Mouse (Mus musculus): Measurements from ENCODE around the gene Btbd9. TPM values are rescaled to one million over a fixed set of nuclear protein-coding genes. Genes with fewer than 3 reads are reported as not detected.

Gene Btbd9
- polyA plus RNA-seq, 1 experiment from 2014 or later, result 63.4 TPM

DNA sequence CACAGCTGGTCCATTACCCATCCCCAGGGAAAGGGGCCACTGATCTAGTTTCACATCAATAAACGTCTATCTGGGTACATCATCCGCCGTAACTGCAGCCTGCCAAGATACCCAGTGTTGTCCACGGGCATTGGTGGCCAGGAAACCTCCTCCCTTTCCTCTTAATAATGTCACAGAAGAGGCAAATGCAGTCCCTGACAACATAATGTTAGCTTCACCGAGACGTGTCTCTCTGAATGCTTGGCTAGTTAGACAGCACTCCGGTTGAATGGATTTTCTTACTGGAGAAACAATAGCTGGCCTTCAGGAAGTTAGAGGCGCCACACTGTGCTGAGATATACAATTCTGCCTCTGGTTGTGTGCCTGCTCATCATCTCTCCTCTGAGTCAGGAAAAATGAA lies 280.2 kb downstream of the Btbd9 start:
- 44% methylated on average over 8 of the region's 8 CpGs for WGBS
- H3K27ac ChIP-seq (ENCODE audit: low read depth, low read length), result no peak overlapping the region

DNA sequence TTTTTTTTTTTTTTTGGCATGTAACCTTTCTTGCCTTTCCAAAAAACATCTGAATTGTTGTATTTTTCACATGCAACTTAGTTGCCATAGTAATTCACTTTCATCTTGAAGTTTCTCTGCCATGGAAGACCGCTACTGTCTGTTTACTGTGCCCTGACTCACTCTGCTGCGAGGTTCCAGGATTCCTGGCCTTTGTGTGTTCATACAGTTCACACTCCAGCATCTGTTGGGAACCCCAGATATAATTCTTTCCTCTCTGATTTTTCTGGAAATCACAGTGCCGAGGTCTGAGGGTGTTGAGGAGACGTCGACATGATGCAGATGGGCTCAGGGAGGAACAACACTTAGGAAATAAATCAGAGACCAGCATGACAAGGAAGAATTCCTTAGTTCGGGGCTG lies 283.6 kb downstream of the Btbd9 start:
- ATAC-seq (replicated peaks; ENCODE audit: low FRiP score) (no peak), DNase-seq (ENCODE audit: low spot score) (no peak)
- WGBS, result 89% methylated on average over 6 of the region's 6 CpGs
- Histone ChIP-seq H3K4me1 (replicated peaks; ENCODE audit: control insufficient read depth, insufficient read depth, low read length) (peaks cover 3% of the 10 kb centered on the region; the same call in 1 of the 2 replicates), H3K27me3 (ENCODE audit: control insufficient read depth, insufficient read depth, low read length) (no peaks in the 10 kb centered on the region), H3K4me3 (ENCODE audit: low read depth, low read length) (no peak overlapping the region), H3K4me2 (ENCODE audit: low read depth, low read length, severe bottlenecking) (no peak overlapping the region), H3K9ac (ENCODE audit: low read length) (no peak overlapping the region), H3K27ac (ENCODE audit: low read depth, low read length) (no peak overlapping the region), H3K36me3 (ENCODE audit: control insufficient read depth, insufficient read depth, low read length) (no peaks in the 10 kb centered on the region), H3K9me3 (ENCODE audit: control insufficient read depth, low read length) (no peaks in the 10 kb centered on the region)

More for the DNA sequence above, 280.2 kb downstream of the Btbd9 start:
- H3K4me3 ChIP-seq (ENCODE audit: low read depth, low read length), result no peak overlapping the region
- H3K4me2 ChIP-seq (ENCODE audit: low read depth, low read length, severe bottlenecking), result no peak overlapping the region
- no peak for DNase-seq (ENCODE audit: low spot score)
- H3K36me3 ChIP-seq (ENCODE audit: control insufficient read depth, insufficient read depth, low read length), result no peaks in the 10 kb centered on the region
- no peaks in the 10 kb centered on the region for H3K27me3 ChIP-seq (ENCODE audit: control insufficient read depth, insufficient read depth, low read length)
- peaks cover 6% of the 10 kb centered on the region; the same call in 1 of the 2 replicates for H3K4me1 ChIP-seq (replicated peaks; ENCODE audit: control insufficient read depth, insufficient read depth, low read length)
- no peak overlapping the region for H3K9ac ChIP-seq (ENCODE audit: low read length)
- ATAC-seq (replicated peaks; ENCODE audit: low FRiP score), result no peak
- H3K9me3 ChIP-seq (ENCODE audit: control insufficient read depth, low read length), result no peaks in the 10 kb centered on the region

DNA sequence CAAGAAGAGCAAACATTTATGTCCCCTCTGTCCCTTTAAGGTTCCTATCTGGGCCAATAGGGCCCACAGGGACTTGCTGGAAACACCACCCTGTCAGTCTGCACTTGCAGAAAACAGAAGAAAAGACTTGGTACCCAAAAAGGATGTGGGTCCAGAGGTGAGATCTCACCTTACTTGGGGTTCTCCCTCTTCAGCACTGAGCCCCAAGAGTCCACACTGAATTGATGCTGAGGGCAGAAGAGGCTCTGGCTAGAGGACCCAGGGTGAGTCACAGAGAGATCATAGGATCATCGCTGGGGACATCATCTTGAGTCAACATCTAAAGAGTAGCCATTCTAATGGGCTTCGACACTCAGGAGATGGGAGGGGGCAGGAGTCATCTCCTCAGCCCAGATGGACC lies 290.6 kb downstream of the Btbd9 start:
- Histone ChIP-seq H3K9ac (ENCODE audit: low read length) (no peak overlapping the region), H3K4me3 (ENCODE audit: low read depth, low read length) (no peak overlapping the region), H3K9me3 (ENCODE audit: control insufficient read depth, low read length) (no peaks in the 10 kb centered on the region), H3K27ac (ENCODE audit: low read depth, low read length) (no peak overlapping the region), H3K36me3 (ENCODE audit: control insufficient read depth, insufficient read depth, low read length) (no peaks in the 10 kb centered on the region), H3K4me2 (ENCODE audit: low read depth, low read length, severe bottlenecking) (no peak overlapping the region), H3K27me3 (ENCODE audit: control insufficient read depth, insufficient read depth, low read length) (0 out of 2 replicates have a peak, but pooled peaks cover 2% of the 10 kb centered on the region), H3K4me1 (replicated peaks; ENCODE audit: control insufficient read depth, insufficient read depth, low read length) (peaks cover 1% of the 10 kb centered on the region)
- DNase-seq (ENCODE audit: low spot score) (no peak), ATAC-seq (replicated peaks; ENCODE audit: low FRiP score) (no peak)
- 86% methylated on average over 2 of the region's 2 CpGs for WGBS

DNA sequence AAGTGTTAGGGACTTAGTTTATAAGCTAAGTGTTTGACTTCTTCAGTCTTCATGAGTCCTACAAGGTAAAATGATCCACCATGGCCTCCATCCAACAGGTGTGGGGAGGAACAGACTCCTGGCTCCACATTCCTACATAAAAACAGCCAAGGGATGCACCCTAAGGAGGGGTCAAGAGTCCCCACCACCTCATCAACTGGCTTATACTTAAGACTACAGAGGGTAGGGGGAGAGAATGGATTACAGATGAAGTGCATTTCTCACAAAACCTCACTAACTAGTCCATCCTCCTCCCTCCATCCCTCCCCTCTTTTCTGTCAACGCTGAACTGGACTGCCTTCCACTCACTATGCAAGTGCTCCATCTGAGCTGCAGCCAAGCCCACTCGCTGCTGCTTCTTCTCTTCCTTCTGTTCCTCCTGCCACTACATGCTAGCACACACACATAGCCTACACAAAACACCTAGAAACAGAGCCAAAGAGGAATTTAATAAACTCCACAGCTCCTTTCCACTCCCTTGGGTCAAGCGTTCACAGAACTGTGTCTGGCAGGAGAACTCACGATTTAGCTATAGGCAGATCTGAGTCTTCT lies 292.7 kb downstream of the Btbd9 start:
- 0 out of 2 replicates have a peak, but pooled peaks cover 2% of the 10 kb centered on the region for H3K27me3 ChIP-seq (ENCODE audit: control insufficient read depth, insufficient read depth, low read length)
- H3K4me2 ChIP-seq (ENCODE audit: low read depth, low read length, severe bottlenecking), result no peak overlapping the region
- peaks cover 14% of the 10 kb centered on the region for H3K4me1 ChIP-seq (replicated peaks; ENCODE audit: control insufficient read depth, insufficient read depth, low read length)
- no peak overlapping the region for H3K9ac ChIP-seq (ENCODE audit: low read length)
- WGBS, result 91% methylated on average over 4 of the region's 4 CpGs
- no peak overlapping the region for H3K27ac ChIP-seq (ENCODE audit: low read depth, low read length)
- H3K36me3 ChIP-seq (ENCODE audit: control insufficient read depth, insufficient read depth, low read length), result no peaks in the 10 kb centered on the region
- no peak for DNase-seq (ENCODE audit: low spot score)
- no peak overlapping the region for H3K4me3 ChIP-seq (ENCODE audit: low read depth, low read length)
- no peak for ATAC-seq (replicated peaks; ENCODE audit: low FRiP score)
- H3K9me3 ChIP-seq (ENCODE audit: control insufficient read depth, low read length), result no peaks in the 10 kb centered on the region

DNA sequence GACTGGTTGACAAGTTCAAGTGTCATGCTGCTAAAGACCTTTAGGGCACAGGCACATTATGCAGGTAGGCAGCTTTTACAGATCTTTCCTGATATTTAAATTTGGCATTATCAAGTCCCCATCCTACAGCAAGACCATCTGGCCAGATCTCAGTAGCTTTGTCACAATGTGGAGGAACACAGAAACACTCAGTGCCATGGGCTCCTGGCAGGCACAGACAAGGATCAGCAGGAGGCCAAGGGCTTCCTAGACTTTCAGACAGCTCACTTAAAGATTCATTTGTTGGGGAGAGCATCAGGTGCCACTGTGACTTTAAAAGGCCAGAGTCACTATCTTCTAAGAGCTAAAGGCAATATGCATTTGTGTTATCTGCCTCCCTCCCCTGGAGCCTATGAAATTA lies 293.3 kb downstream of the Btbd9 start:
- no peaks in the 10 kb centered on the region for H3K36me3 ChIP-seq (ENCODE audit: control insufficient read depth, insufficient read depth, low read length)
- ATAC-seq (replicated peaks; ENCODE audit: low FRiP score), result no peak
- peaks cover 14% of the 10 kb centered on the region for H3K4me1 ChIP-seq (replicated peaks; ENCODE audit: control insufficient read depth, insufficient read depth, low read length)
- no peak for DNase-seq (ENCODE audit: low spot score)
- no peak overlapping the region for H3K9ac ChIP-seq (ENCODE audit: low read length)
- no peak overlapping the region for H3K27ac ChIP-seq (ENCODE audit: low read depth, low read length)
- H3K4me2 ChIP-seq (ENCODE audit: low read depth, low read length, severe bottlenecking), result no peak overlapping the region
- 0 out of 2 replicates have a peak, but pooled peaks cover 2% of the 10 kb centered on the region for H3K27me3 ChIP-seq (ENCODE audit: control insufficient read depth, insufficient read depth, low read length)
- H3K9me3 ChIP-seq (ENCODE audit: control insufficient read depth, low read length), result no peaks in the 10 kb centered on the region
- H3K4me3 ChIP-seq (ENCODE audit: low read depth, low read length), result no peak overlapping the region

DNA sequence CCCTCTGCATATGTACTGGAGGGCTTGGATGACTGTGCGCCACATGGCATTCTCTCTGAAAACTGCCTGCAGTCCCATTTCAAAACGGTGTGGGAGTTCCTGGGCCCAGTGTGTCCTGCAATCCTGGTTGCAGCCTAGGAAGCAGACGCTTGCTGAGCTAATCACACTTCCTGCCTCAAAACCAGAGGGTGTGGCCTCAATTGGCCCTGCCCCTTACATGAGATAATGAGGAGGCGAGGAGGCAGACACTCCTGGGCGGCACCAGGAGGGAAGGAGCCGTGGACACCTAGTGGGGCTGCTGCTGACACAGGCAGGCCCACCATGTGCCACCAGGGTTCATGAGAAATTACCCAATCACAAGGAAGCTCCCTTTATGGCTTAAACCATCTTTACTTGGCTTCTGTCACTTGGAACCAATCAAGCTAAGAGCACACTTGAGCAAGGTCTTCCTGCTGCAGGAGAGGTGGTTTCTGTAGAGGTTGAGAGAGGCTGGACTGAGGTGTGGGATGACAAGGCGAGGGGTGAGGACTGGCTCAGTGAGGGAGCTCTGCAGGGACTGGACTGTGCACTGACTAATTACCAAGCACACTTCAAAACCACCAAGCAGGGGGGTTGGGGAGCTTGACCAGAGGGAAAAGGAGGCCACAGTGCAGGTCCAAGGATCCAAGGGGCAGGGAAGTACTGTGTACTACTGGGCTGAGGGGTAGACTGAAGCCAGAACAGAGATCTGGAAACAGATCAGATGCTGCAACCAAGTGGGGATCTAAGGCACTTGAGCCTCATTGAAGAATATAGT lies 295.8 kb downstream of the Btbd9 start:
- Histone ChIP-seq H3K27me3 (ENCODE audit: control insufficient read depth, insufficient read depth, low read length) (0 out of 2 replicates have a peak, but pooled peaks cover 4% of the 10 kb centered on the region), H3K4me3 (ENCODE audit: low read depth, low read length) (no peak overlapping the region), H3K4me1 (replicated peaks; ENCODE audit: control insufficient read depth, insufficient read depth, low read length) (peaks cover 14% of the 10 kb centered on the region), H3K27ac (ENCODE audit: low read depth, low read length) (peak overlapping the region; percentile 58; the same call in 1 of the 2 replicates), H3K36me3 (ENCODE audit: control insufficient read depth, insufficient read depth, low read length) (no peaks in the 10 kb centered on the region), H3K9ac (ENCODE audit: low read length) (no peak overlapping the region), H3K4me2 (ENCODE audit: low read depth, low read length, severe bottlenecking) (peak overlapping the region; percentile 3; the same call in 1 of the 2 replicates), H3K9me3 (ENCODE audit: control insufficient read depth, low read length) (no peaks in the 10 kb centered on the region)
- peak; percentile 69 for DNase-seq (ENCODE audit: low spot score)
- peak; percentile 62; the same call in 1 of the 2 replicates for ATAC-seq (replicated peaks; ENCODE audit: low FRiP score)
- 29% methylated on average over 7 of the region's 7 CpGs for WGBS

DNA sequence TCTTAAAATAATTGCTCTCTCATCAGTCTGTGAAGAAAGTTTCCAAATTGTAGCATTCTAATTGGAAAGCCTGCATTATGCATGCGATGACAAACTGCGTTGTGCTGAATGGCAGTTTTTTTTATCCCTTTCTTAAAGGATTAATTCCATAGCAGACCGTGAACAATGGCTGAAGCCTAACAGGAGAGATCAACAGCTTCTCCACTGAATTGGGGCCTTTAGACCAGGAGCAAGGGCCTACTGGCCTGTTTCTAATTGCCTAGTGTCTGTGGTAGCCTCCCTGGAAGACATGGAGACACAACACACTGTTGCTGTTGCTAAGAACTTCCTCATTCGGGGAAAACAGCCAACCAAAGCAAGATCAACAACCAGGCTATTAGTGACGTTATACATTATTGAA lies 296.6 kb downstream of the Btbd9 start:
- no peak for DNase-seq (ENCODE audit: low spot score)
- 0 out of 2 replicates have a peak, but pooled peaks cover 4% of the 10 kb centered on the region for H3K27me3 ChIP-seq (ENCODE audit: control insufficient read depth, insufficient read depth, low read length)
- H3K4me1 ChIP-seq (replicated peaks; ENCODE audit: control insufficient read depth, insufficient read depth, low read length), result peaks cover 14% of the 10 kb centered on the region
- peak; percentile 86 for ATAC-seq (replicated peaks; ENCODE audit: low FRiP score)
- H3K27ac ChIP-seq (ENCODE audit: low read depth, low read length), result no peak overlapping the region; the same call in 1 of the 2 replicates
- H3K4me3 ChIP-seq (ENCODE audit: low read depth, low read length), result no peak overlapping the region
- WGBS, result 11% methylated on average over 5 of the region's 5 CpGs
- H3K36me3 ChIP-seq (ENCODE audit: control insufficient read depth, insufficient read depth, low read length), result no peaks in the 10 kb centered on the region
- no peak overlapping the region for H3K9ac ChIP-seq (ENCODE audit: low read length)
- peak overlapping the region; percentile 19; the same call in 1 of the 2 replicates for H3K4me2 ChIP-seq (ENCODE audit: low read depth, low read length, severe bottlenecking)
- H3K9me3 ChIP-seq (ENCODE audit: control insufficient read depth, low read length), result no peaks in the 10 kb centered on the region

DNA sequence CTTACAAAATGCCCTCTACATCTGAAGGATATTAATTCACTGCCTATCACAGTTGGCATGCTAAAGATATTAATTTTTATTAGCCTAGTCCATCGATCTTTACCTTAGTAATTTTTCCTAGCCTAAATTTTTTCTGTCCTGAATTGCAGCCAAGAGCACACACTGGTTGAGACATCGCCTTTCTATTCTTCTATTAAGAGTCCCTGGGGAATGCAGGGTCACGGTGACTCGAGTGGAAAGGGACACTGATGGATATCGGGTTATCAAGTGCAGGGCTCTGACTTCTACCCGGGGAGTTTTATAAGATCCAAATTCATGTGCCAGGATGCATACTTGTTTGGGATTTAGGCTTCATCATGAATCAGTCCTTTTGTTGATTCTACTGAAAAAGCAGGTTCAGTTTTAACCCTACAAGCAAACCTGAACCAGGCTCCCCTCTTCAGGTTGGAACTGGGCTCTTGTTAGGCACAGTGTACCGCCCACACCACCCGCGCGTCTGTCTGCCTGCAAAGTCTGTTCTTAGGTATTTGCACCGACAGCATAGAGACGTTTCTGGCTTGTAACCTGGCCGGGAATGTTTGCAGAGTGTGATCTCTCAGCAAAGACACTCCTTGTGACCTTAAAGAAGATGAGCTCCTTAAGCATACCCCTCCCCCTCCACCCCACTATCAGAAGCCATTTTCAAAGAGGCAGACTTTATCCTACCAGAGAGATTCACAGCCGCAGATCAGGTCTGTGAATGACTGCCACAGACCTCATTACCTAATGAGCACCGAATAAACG lies 297.5 kb downstream of the Btbd9 start:
- Histone ChIP-seq H3K9me3 (ENCODE audit: control insufficient read depth, low read length) (no peaks in the 10 kb centered on the region), H3K4me2 (ENCODE audit: low read depth, low read length, severe bottlenecking) (peak overlapping the region; percentile 19; the same call in 1 of the 2 replicates), H3K4me3 (ENCODE audit: low read depth, low read length) (no peak overlapping the region), H3K36me3 (ENCODE audit: control insufficient read depth, insufficient read depth, low read length) (no peaks in the 10 kb centered on the region), H3K9ac (ENCODE audit: low read length) (no peak overlapping the region), H3K27me3 (ENCODE audit: control insufficient read depth, insufficient read depth, low read length) (0 out of 2 replicates have a peak, but pooled peaks cover 4% of the 10 kb centered on the region), H3K4me1 (replicated peaks; ENCODE audit: control insufficient read depth, insufficient read depth, low read length) (peaks cover 14% of the 10 kb centered on the region), H3K27ac (ENCODE audit: low read depth, low read length) (no peak overlapping the region)
- peak; percentile 56 for DNase-seq (ENCODE audit: low spot score)
- ATAC-seq (replicated peaks; ENCODE audit: low FRiP score), result no peak; the same call in 1 of the 2 replicates
- WGBS, result 18% methylated on average over 16 of the region's 16 CpGs

All from forebrain, embryonic 11.5 days (tissue).